Mouse (Mus musculus) cerebral cortex, adult 2 months (tissue): ENCODE measurements around the gene Gzmk.

Source experiments
- WGBS: fragments of 180-500 bp; shearing (Covaris S2); methylation state at CpG from one replicate; pipeline ENCODE4 v1.1.7; 2018; 5-methylcytosine and 5-hydroxymethylcytosine counted together

Gene Gzmk

GRCm38 (mm10) chr13:113202184-113202583, 23.5 kb downstream of the Gzmk start:
- WGBS, result 79% methylated on average over 4 of the region's 4 CpGs

- WGBS, result 82% methylated on average over 2 of the region's 2 CpGs
Observed at GRCm38 (mm10) chr13:113201631-113202030, 24.1 kb downstream of the Gzmk start.

GRCm38 (mm10) chr13:113200726-113201125, 25.0 kb downstream of the Gzmk start:
- WGBS, result 77% methylated on average over 8 of the region's 8 CpGs

GRCm38 (mm10) chr13:113199331-113199730, 26.4 kb downstream of the Gzmk start:
- WGBS, result 76% methylated on average over 3 of the region's 3 CpGs

- 88% methylated on average over 9 of the region's 9 CpGs for WGBS
Observed at GRCm38 (mm10) chr13:113197872-113198502, 27.7 kb downstream of the Gzmk start.

GRCm38 (mm10) chr13:113196808-113197674, 28.7 kb downstream of the Gzmk start:
- 76% methylated on average over 13 of the region's 13 CpGs for WGBS

GRCm38 (mm10) chr13:113183720-113184119, 42.0 kb downstream of the Gzmk start:
- WGBS, result 87% methylated on average over 4 of the region's 4 CpGs

- WGBS, result 91% methylated on average over 8 of the region's 8 CpGs
Observed at GRCm38 (mm10) chr13:113183310-113183709, 42.4 kb downstream of the Gzmk start.

- 44% methylated on average over 6 of the region's 6 CpGs for WGBS
Observed at GRCm38 (mm10) chr13:113174162-113174561, 51.5 kb downstream of the Gzmk start.

GRCm38 (mm10) chr13:113168018-113168534, 57.6 kb downstream of the Gzmk start:
- 78% methylated on average over 9 of the region's 9 CpGs for WGBS

GRCm38 (mm10) chr13:113164252-113165005, 61.3 kb downstream of the Gzmk start:
- WGBS, result 87% methylated on average over 5 of the region's 5 CpGs

- 92% methylated on average over 4 of the region's 4 CpGs for WGBS
Observed at GRCm38 (mm10) chr13:113151556-113151955, 74.2 kb downstream of the Gzmk start.

- 74% methylated on average over 1 of the region's 1 CpGs for WGBS
Observed at GRCm38 (mm10) chr13:113139597-113139996, 86.1 kb downstream of the Gzmk start.

GRCm38 (mm10) chr13:113129974-113130373, 95.7 kb downstream of the Gzmk start:
- WGBS, result 38% methylated on average over 1 of the region's 1 CpGs
